Mouse (Mus musculus) frontal cortex, adult 2 months (tissue): ENCODE measurements around the gene Fgd3. TPM values are rescaled to one million over a fixed set of nuclear protein-coding genes. Genes with fewer than 3 reads are reported as not detected.

Experiments
- DNase-seq, 2 experiments: peaks; one replicate each; pipeline ENCODE4 v3.0.0; 2022; ENCODE audit warnings: low spot score in 1 of 2; ENCODE audit errors: extremely low spot score in 1 of 2
- polyA plus RNA-seq: library from polyadenylated mRNA; depleted of rRNA; stranded (reverse); fragments of >200 nt; gene quantifications from 2 replicates; pipeline ENCODE4 v1.2.3, GENCODE M21; 2012

Gene Fgd3
- polyA plus RNA-seq, 1 experiment = 10.9 TPM

DNA sequence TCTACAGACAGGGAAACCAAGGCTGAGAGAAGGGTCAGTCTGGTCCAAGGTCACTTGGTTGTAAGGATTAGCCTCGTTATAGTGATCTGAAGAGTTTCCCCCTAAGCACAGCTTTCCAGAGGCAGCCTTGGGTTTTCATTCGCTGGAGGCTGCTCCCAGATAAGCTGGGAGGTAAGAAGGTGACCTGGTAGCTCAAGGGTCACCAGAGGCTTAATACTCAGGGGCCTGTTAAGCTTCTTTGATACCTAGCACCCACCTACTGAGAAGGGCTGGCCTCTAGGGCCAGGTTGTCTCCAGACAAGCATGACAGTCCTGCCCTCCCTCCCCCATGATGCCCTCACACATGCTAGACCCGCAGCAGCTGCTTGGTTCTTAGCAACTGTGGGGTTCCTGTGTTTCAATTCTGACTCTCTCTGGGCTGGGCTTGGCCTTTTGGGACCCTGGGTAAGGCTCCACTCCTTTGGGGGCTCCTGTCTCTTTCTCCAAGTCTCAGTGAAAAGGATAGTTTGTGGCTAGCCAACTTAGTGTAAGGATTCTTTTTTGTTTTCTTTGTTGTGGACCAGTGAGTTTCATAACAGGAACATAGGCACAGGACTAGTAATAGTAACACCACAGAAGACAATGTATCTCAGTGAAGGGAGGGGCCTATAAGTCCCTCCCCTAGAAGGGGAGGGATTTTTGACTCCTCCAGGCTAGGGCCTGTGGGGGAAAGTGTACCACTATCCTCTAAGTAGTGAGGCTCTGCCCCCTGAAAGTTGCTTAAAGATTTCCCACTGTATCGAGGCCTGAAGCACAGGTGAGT is 69.2 kb downstream of the Fgd3 start:
- no peak for DNase-seq

DNA sequence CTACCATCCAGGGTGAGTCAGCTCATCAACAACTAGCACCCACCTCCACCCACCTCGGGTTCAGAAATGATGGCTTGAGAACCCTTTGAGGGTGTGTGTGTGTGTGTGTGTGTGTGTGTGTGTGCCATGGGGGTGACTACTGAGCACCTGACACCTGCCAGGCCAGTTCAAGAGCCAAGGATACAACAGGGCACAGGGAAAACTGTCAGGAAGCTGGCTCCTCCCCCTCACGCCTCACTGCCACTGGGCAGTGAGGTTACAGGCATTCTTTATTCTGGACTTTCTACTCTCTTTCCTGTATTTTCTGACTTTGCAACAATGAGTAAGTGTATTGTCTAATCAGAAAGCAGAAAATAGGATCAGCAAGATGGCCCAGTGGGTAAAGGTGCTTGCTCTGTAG is 70.5 kb downstream of the Fgd3 start:
- DNase-seq = no peak

DNA sequence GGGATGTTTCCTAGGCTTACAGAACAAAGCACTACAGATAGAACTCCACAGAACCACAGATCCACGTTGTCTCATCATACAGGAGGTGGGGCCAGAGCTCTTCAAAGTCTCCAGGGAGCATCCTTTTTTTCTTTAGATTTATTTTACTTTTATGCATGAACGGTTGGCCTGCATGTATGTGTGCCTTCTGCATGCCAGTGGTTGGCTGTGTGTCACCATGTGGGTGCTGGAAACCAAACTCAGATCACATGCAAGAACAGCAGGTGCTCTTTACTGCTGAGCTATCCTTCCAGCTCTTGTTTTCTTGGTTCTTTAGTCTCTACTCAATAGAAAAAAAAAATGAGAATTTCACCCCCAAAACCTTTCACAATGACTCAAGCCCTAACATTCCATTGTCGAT is 71.2 kb downstream of the Fgd3 start:
- DNase-seq = no peak

DNA sequence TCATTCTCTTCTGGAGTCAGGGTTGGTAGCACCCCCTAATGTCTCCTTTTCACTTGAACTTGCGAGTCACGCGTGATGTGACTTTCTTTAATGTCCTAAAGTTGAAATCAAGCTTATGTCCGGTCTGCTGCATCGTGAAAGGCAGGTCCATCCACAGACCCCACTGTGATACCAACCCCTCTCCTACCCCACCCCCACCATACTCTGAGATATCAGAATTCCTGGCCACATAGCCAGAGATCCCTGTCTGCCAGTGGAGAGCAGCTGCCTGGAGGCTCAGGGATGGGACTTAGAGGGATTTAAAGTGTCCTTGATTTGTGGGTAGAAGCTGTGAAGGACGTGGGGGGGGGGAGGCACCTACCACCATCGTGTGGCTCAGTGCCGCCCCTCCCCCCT is 71.6 kb downstream of the Fgd3 start, which contains the start of gene Susd3:
Susd3 (minus strand) TSS at position 240 of the 396 bp plus-strand sequence.
- no peak for DNase-seq

DNA sequence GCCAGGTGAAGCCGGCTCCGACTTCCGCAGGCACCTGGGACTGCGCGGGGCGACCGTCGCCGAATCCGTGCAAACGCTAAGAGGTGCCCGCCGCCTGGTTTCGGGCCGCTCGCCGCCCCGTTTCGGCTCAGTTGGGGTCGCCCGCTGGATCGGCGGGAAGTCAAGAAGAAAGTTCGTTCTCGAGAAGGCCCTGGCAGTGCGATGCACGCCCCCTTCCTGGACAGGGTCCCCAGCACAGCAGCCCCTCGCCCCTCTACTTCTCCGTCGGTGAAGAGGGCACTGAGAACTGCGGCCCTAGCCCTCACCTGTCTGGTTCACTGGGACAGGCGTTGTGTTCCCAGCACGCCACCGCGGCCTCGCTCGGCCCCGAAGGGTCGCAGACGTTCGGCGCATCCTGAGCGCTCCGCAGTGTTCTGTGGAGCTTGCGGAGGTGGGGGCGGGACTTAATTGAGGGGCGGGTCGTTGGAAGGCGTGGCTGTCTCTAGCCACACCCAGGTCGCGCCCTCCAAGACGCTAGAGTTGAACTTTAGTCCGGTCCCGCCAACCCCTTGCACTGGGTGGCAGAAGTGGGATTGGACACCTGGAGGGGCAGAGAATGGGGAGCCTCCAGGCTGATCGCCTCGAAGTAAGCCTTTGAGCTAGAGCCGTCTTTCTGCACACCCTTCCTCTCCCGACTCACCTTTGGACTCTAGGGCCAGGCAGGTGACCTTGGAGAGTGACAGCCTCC is 72.2 kb downstream of the Fgd3 start:
- no peak for DNase-seq

DNA sequence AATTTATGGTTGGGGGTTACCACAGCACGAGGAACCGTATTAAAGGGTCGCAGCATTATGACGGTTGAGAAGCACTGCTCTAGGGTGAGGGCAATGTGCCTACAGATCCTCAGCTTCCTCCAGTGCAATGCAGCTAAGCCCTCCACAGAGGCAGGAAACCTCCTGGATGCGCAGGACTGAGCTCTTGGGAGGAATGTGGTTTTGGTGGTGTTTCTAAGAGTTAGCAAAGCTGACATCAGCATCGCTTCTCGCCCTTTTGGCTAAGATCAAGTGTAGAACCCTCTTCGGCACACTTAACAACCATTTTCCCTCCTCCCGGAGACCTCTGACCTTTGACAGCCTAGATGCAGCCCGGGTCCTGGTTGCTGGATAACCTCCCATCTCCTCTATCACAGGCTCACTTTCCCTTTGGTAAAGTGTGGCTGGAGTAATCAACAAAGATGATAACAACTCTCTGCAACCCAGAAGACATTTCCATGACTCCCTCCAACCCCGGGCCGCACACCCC is 72.8 kb downstream of the Fgd3 start:
- no peak for DNase-seq

DNA sequence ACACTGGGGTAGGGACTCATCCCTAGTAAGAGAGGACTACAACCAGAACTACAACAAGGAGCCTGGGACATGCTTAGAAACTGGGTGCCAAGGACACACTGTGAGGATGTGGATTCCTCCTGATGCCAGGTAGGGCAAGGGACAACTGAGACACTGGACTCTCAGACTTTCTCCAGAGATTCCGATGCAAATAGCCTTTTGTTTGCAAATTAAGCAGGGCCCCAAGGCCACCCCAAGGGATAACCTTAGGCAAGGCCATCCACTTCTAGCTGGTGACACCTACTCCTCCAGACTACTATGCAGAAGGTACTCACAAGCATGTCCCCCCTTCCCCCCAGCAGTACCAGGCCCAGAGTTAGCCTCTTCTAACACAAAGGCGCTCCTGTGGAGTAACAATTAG is 73.5 kb downstream of the Fgd3 start:
- no peak for DNase-seq

DNA sequence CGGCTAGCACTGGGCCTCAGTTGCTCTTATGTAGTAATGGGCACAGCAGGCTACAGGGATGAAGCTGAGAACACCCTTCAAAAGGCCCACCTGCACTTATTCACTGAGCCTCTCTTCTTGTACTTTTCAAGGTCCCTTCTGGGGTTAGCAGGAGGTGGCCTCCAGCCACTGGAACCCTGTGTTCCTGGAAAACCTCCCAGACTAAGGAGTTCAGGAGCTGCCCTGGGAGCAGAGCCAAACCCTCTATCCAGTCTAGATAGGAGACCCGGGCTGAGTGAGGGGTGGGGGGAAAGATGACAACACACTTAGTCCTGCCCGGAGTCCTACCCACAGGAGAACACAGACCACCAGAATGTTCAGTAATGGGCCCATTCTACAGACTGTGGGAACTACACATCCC is 74.1 kb downstream of the Fgd3 start:
- no peak for DNase-seq

DNA sequence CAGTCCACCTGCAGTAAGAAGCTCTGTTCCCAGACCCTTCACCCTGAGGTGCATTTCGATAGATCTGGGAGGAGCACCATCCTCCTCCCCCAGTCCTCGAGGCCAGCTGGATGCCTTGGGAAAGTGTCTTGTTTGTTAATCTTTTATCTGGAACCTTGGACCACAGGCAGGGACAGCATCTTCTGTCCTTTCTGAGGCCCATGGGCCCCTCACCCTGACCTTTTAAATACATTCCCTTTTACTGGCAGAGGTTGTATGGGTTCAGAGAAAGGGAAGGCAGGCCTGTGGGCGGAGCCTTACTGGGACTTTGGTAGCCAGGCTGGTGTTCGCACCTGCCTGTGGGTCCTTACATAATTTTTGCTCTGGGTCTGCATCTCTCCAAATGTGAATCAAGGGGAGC is 74.9 kb downstream of the Fgd3 start:
- no peak for DNase-seq

DNA sequence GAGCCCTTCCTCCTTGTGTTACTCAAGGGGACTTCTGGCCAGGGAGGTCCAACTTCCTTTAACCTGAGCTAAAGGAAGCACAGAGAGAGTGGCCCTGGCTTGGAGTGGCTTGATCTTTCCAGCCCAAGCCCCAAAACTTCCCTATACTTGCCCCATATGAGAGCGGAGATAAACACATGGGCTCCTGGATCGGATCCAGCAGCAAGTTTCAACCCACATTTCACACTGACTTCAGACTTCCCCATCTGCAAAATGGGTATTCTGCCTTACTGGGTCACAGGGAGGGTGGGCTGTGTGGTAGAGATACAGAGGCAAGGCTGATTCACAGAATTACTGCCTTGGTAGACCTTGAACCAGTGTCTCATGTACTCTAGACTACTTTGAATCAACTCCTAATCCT is 76.6 kb downstream of the Fgd3 start:
- DNase-seq = no peak

DNA sequence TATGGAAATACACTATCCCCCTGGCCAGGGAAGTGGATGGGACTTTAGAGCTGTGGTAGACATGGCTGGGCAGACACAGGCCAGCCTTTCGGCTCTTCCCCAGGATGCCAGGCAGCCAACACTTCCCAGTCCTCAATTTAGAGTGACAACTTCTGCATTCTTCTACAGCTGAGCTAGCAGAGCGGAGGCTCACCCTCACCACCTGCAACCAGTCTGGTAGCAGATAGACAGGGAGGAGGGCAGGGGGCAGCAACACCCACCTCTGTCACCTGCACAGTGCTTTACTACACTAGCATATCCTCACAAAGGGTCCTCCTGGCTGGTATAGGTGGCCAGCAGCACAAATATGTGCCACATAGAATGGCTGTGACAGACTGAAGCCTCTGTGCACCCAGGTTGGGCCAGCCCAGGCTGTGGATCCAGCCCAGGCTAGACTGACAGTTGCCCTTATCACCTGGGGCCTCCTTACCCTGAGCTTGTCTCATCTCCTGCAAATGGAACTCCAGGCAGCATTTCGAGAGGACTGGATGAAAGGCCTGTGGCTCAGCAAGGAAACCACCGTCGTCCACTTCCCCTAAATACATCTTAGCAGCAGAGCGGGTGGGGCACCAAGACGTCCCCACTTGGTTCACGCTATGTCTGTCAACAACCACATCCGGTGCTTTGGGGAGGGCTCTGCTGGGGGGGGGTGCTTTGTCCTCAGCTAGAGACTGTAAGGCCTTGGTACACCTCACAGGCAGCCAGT is 77.6 kb downstream of the Fgd3 start:
- no peak for DNase-seq

DNA sequence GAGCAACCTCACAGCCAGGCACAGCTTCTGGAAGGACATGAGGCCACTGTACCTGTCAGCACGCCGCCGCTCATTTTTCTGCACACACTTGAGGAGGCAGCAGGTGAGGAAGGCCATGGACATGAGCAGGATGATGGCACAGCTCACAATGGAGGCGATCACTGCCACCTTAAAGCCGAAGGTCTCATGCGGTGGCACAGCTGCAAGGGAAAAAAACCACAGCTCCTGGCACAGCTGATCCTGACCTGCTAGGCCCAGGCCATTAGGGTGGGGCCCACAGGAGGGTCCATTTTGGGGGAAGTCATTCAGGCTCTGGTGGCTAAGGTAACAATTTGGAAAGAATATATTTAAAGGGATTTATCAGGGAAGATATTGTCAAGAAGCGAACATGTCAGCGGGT is 81.4 kb downstream of the Fgd3 start:
- no peak for DNase-seq

DNA sequence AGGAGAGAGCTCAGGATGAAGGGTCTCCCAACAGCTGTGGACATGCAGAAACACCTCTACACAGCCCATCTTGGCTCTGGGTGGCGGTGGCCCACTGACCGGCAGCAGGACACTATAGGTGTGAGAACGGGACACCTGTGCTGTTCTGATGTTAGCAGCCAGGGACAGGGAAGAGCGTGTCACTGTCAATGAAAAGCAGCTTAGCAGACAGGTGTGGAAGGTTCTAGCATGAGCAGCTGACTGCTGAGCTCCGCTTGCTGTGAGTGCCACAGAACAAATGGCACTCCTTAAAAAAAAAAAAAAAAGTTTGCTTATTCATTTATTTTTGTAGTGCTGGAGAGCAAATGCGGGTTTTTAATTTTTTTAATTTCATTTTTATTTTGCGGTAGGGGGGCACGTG is 82.5 kb downstream of the Fgd3 start:
- no peak for DNase-seq

DNA sequence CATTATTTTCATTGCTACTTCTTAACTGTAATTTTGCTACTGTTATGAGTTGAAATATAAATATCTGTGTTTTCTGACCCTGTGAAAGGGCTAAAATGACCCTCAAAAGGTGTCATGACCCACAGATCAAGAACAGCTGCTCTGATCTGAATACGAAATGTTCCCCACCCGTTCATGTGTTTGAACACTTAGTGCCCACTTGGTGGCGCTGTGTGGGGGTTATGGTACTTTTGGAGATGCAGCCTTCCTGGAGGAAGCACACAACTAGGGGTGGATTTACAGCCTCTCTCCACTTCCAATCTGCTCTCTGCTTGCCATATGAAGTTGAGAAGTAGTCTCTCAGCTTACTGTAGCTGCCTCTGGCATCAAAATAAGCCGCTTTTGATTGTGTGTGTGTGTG is 85.4 kb downstream of the Fgd3 start:
- no peak for DNase-seq

DNA sequence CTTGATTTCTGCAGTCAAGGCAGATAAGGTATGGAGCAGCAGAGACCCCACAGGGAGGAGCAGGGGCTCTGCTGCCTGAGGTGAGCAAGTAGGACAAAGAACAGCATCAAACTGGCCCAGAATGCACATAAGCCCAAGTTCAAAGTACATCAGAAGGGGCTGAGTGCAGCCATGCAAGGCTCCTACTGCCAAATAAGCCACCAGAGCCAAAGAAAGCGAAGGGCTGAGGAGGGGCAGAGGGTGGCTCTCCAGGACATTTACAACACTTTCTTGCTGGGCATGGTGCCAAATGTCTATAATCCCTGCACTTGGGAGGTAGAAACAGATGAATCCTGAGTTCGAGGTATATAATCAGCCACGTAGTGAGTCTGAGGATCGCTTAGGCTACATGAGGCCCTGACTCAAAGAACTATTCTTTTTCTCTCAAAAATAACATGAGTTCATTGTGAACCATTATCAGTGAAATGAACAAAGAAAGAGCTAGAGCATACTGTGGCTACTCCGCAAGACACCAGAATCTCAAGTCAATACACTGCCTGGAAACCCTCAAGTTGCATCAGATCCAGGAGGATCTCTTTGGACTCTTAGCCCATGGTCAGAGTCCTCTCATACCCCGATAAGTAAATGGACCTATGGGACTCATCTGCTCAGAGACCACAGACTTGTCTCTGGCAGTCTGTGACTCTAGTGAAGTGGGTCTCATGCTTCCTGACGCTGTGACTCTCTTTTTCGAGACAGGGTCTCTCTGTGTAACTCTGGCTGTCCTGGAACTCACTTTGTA is 86.1 kb downstream of the Fgd3 start:
- DNase-seq = no peak

DNA sequence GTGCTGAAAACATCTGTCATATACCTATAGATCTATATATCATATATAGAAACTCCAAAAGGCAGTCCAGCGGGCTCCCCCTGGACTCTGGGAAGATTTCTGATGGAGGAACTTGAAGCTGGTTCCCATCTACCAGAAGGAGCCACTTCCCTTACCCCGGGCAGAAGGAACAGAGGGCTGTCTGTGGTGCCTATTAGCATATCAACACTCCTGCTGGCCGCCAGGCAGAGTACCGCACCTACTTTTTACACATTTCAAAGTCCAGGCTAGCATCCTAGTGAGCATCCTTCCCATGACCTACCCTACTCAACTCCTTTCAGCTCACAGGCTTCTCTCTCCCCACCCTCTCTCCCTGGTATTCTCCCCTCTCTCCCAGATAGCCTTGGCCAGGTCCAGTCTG is 94.5 kb downstream of the Fgd3 start:
- DNase-seq = no peak

DNA sequence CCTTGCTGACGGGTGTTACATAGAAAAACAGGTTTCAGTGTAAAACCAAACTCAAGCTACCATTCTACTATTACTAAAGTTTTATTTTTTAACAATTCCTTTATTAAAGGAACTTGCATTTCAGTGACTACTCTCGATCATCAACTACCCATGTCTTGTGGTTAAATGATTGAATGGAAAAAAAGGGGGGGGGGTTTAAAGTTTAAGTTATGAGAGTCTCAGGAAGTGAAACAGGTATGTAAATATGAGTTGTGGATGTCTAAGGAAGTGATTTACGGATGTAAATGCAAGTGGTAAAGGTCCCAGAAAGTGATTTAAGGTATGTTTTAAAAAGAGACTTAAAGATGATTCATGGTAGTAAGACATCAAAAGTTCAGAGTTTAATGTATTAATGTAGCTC is 95.0 kb downstream of the Fgd3 start:
- DNase-seq = no peak

DNA sequence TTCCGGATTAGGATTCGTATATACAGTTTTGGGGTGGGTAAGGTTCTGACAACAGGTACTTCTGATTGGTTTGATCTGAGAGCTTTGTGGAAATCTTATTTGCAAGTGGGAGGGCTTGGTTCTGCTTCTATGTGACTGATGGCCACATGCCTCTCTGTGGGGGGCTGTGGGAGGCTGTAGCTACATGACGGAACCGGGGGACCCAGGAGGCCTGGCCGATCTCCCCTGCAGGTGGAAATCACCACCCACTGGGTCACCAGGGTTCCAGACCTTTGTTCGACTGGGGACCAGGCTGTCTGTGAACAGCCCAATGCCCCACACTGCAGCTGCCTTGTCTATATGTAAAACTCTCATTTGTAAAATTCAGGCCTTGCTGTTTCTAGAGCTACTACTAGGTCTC is 95.4 kb downstream of the Fgd3 start:
- no peak for DNase-seq

DNA sequence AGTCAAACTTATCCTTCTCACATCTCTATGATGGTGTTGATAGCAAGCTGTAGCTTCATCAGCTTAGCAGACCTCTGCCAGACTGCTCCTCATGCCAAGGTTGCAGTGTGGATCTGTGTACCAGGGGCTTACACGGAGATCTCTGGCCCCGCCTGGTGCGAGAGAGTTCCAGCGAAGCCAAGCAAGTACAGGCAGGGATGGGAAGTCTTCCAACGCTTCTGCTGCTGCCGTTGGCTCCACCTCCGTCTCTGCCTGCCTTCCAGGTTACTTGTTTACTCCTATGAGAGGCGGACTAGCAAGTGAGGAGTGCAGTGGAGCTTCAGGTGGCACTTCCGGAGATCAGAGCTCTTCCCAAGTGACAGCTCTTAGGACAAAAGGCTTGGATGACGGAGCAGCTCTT is 95.8 kb downstream of the Fgd3 start:
- no peak for DNase-seq

DNA sequence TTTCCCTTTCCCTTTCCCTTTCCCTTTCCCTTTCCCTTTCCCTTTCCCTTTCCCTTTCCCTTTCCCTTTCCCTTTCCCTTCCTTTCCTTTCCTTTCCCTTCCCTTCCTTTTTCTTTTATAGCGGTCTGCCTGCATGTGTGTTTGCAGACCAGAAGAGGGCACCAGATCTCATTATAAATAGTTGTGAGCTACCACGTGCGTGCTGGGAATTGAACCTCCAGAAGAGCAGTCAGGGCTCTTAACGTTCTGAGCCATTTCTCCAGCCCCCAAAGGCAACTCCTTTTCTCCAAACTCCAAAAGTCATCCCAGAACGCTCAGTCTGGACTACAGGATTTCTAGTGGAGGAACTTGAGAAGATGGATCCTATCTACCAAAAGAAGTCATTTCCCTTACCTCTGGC is 99.2 kb downstream of the Fgd3 start:
- no peak for DNase-seq

DNA sequence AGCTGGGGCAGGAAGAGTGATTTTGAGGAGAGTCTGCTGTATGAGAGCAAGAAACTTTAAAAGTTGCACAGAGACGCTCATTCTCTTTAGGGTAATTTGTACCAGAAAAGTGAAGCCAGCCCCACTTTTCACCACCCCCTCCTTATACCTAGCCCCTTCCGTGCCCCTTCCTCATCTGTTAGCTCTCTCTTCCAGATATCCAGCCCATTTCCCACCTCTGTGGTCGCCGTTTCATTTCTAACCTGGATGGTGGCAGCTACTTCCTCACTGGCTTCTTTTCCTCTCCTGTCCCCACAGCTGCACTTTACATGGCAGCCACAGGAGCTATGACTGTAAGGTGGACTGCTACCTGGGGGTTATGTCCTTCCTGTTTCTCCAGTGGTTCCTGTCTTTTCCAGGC is 100.7 kb downstream of the Fgd3 start:
- DNase-seq = no peak
